Mouse (Mus musculus): ENCODE results near the gene Rnft2.

The Rnft2 gene

GRCm38 (mm10) chr5:118244606-118245443 is at the start of gene Rnft2, which contains the start of gene 2410131K14Rik:
TSS of gene Rnft2 (minus strand) at chr5:118245116.
TSS of gene 2410131K14Rik (plus strand) at chr5:118245227.
- DNase-seq (ENCODE audit: low spot score), result peak; percentile 100

- DNase-seq (ENCODE audit: low spot score), result peak; percentile 98
Observed at GRCm38 (mm10) chr5:118294086-118294864, 49.4 kb upstream of the Rnft2 start.

GRCm38 (mm10) chr5:118292476-118292875 is 47.6 kb upstream of the Rnft2 start:
- DNase-seq (ENCODE audit: low spot score), result no peak

- no peak for DNase-seq (ENCODE audit: low spot score)
Observed at GRCm38 (mm10) chr5:118291453-118291852, 46.5 kb upstream of the Rnft2 start.

GRCm38 (mm10) chr5:118277741-118278495 is 33.0 kb upstream of the Rnft2 start:
- DNase-seq (ENCODE audit: low spot score), result no peak

GRCm38 (mm10) chr5:118276711-118277110 is 31.8 kb upstream of the Rnft2 start:
- no peak for DNase-seq (ENCODE audit: low spot score)

- no peak for DNase-seq (ENCODE audit: low spot score)
Observed at GRCm38 (mm10) chr5:118276281-118276680, 31.4 kb upstream of the Rnft2 start.

- no peak for DNase-seq (ENCODE audit: low spot score)
Observed at GRCm38 (mm10) chr5:118274546-118274945, 29.6 kb upstream of the Rnft2 start.

- DNase-seq (ENCODE audit: low spot score), result no peak
Observed at GRCm38 (mm10) chr5:118273446-118273845, 28.5 kb upstream of the Rnft2 start.

GRCm38 (mm10) chr5:118271449-118272110 is 26.7 kb upstream of the Rnft2 start:
- DNase-seq (ENCODE audit: low spot score), result no peak

GRCm38 (mm10) chr5:118268987-118269386 is 24.1 kb upstream of the Rnft2 start:
- peak; percentile 93 for DNase-seq (ENCODE audit: low spot score)

- DNase-seq (ENCODE audit: low spot score), result no peak
Observed at GRCm38 (mm10) chr5:118266309-118266708, 21.4 kb upstream of the Rnft2 start.

GRCm38 (mm10) chr5:118265366-118265765 is 20.4 kb upstream of the Rnft2 start:
- DNase-seq (ENCODE audit: low spot score), result no peak

GRCm38 (mm10) chr5:118264279-118264678 is 19.4 kb upstream of the Rnft2 start:
- DNase-seq (ENCODE audit: low spot score), result no peak

GRCm38 (mm10) chr5:118262418-118262817 is 17.5 kb upstream of the Rnft2 start:
- no peak for DNase-seq (ENCODE audit: low spot score)

- DNase-seq (ENCODE audit: low spot score), result no peak
Observed at GRCm38 (mm10) chr5:118261181-118261580, 16.3 kb upstream of the Rnft2 start.

GRCm38 (mm10) chr5:118260642-118261041 is 15.7 kb upstream of the Rnft2 start:
- DNase-seq (ENCODE audit: low spot score), result no peak

GRCm38 (mm10) chr5:118260055-118260454 is 15.1 kb upstream of the Rnft2 start:
- DNase-seq (ENCODE audit: low spot score), result no peak

GRCm38 (mm10) chr5:118259636-118260035 is 14.7 kb upstream of the Rnft2 start:
- no peak for DNase-seq (ENCODE audit: low spot score)

GRCm38 (mm10) chr5:118259152-118259551 is 14.2 kb upstream of the Rnft2 start:
- DNase-seq (ENCODE audit: low spot score), result no peak

- DNase-seq (ENCODE audit: low spot score), result no peak
Observed at GRCm38 (mm10) chr5:118256981-118257380, 12.1 kb upstream of the Rnft2 start.

- DNase-seq (ENCODE audit: low spot score), result no peak
Observed at GRCm38 (mm10) chr5:118253551-118253950, 8.6 kb upstream of the Rnft2 start.

All from testis, postnatal 10 days (tissue).